Comparison of ENCODE assay signal across 27 mouse cellular contexts in genomic region chr2:84539096-84539495, GRCm38 (mm10).
"Had no signal": no experiment of that assay in that cellular context is flagged by ENCODE, and none has a peak within 500 bp of the region (broad histone marks: within the 10 kb centered on the region; RNA-seq: fewer than 3 reads in every experiment).

No protein-coding gene starts in this region.

- H3K27me3 ChIP-seq: embryonic facial prominence, embryonic 12.5 days; embryonic facial prominence, embryonic 13.5 days; embryonic facial prominence, embryonic 15.5 days; forebrain, embryonic 12.5 days; forebrain, embryonic 13.5 days; forebrain, embryonic 15.5 days had no signal

- ATAC-seq: forebrain, embryonic 13.5 days; forebrain, embryonic 14.5 days; forebrain, embryonic 15.5 days; forebrain, embryonic 16.5 days; forebrain, postnatal 0 days had no signal

- H3K36me3 ChIP-seq: embryonic facial prominence, embryonic 12.5 days; embryonic facial prominence, embryonic 13.5 days; embryonic facial prominence, embryonic 15.5 days; forebrain, embryonic 10.5 days; forebrain, embryonic 12.5 days; forebrain, embryonic 15.5 days; heart, embryonic 10.5 days had no signal

- H3K27ac ChIP-seq: embryonic facial prominence, embryonic 12.5 days; embryonic facial prominence, embryonic 13.5 days; embryonic facial prominence, embryonic 15.5 days; forebrain, embryonic 10.5 days; forebrain, embryonic 12.5 days; forebrain, embryonic 13.5 days; forebrain, embryonic 15.5 days; gastrocnemius, adult 2 months; heart, adult 2 months; heart, embryonic 10.5 days had no signal

- DNase-seq: cerebellum, adult 8-10 months; cerebellum, adult 9-10 months; cerebellum, adult 9-11 months; cerebellum, postnatal 10 days; cerebellum, postnatal 14 days; cerebellum, postnatal 25 days; cerebellum, postnatal 36 days; embryo, embryonic 11 days; forebrain, postnatal 0 days; gastrocnemius, adult 2 months; gastrocnemius, postnatal 10 days; gastrocnemius, postnatal 14 days; gastrocnemius, postnatal 25 days; gastrocnemius, postnatal 36 days; heart, adult 18-20 months; heart, adult 2 months had no signal

- H3K4me2 ChIP-seq: embryonic facial prominence, embryonic 12.5 days; embryonic facial prominence, embryonic 13.5 days; embryonic facial prominence, embryonic 15.5 days; forebrain, embryonic 12.5 days; forebrain, embryonic 13.5 days; forebrain, embryonic 15.5 days had no signal

- H3K4me3 ChIP-seq: embryonic facial prominence, embryonic 12.5 days; embryonic facial prominence, embryonic 13.5 days; embryonic facial prominence, embryonic 15.5 days; erythroblast, embryonic 14.5 days; forebrain, embryonic 10.5 days; forebrain, embryonic 12.5 days; forebrain, embryonic 13.5 days; forebrain, embryonic 15.5 days; gastrocnemius, adult 2 months; heart, adult 2 months; heart, embryonic 10.5 days had no signal

- H3K9ac ChIP-seq: embryonic facial prominence, embryonic 12.5 days; embryonic facial prominence, embryonic 13.5 days; embryonic facial prominence, embryonic 15.5 days; forebrain, embryonic 12.5 days; forebrain, embryonic 13.5 days; forebrain, embryonic 15.5 days; forebrain, postnatal 0 days had no signal

- H3K4me1 ChIP-seq: embryonic facial prominence, embryonic 12.5 days; embryonic facial prominence, embryonic 15.5 days; forebrain, embryonic 10.5 days; forebrain, embryonic 12.5 days; forebrain, embryonic 13.5 days; forebrain, embryonic 15.5 days; heart, embryonic 10.5 days had no signal

- H3K9me3 ChIP-seq: embryonic facial prominence, embryonic 12.5 days; embryonic facial prominence, embryonic 13.5 days; embryonic facial prominence, embryonic 15.5 days; forebrain, embryonic 10.5 days; forebrain, embryonic 12.5 days; forebrain, embryonic 13.5 days; forebrain, embryonic 15.5 days; heart, embryonic 10.5 days had no signal
